Mouse (Mus musculus): ENCODE data around the gene Olfr890.
"Not testable (repeated sequence)": the region's sequence is repeated elsewhere in the genome, so short reads cannot be mapped to it uniquely, and the experiment has no call there.

Olfr890 gene

GRCm38 (mm10) chr9:38142217-38142616 lies at the start of gene Olfr890:
Gene Olfr890 (plus strand): TSS chr9:38142517.
- no peak for DNase-seq

- no peak for DNase-seq
These were observed 34.5 kb upstream of the Olfr890 start, which contains the start of gene Olfr888 for GRCm38 (mm10) chr9:38107828-38108227. Gene Olfr888 (plus strand): TSS chr9:38108128.

- DNase-seq, result no peak
These were observed 27.4 kb upstream of the Olfr890 start, which contains the start of gene Olfr889 for GRCm38 (mm10) chr9:38114898-38115297. Gene Olfr889 (plus strand): TSS chr9:38115198.

DNA sequence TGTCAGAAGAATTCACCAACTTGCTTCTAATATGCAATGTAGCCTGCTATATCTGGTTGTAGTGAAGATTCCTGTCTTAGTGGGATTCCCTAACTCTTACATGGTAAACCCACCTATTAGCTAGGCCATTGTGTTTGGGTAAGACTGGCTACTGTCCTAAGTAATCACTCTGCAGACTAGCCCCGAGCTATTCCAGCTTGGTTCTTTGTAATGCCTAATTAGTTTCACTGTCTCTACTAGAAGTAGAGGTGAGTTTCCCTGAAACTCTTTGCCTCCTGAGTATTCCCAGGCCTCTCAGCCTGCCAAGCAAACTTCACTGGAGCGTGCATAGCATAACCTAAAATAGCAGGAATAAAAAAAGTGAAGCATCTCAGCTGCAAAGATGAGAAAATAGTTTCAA lies 26.0 kb downstream of the Olfr890 start:
- not testable (repeated sequence) for DNase-seq

DNA sequence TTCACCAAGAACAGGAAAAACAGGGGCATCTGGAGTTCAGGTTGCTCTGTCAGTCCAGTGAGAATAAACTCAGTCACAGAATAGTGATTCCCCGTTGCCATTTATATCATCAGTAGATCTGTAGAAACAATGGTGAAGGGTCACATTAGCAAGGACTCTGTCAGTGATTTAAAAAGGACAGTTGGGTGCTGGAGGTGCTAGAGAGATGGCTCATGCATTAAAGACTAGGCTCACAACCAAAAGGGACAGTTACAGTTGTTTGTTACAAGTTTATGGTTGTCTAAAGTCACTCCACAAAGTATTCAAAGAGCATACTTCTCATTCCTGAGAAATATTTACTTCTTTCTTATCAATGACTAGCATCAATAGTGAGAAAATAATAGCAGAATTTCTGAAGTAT lies 38.4 kb downstream of the Olfr890 start, which contains the start of gene Olfr891:
Olfr891 (minus strand) TSS at position 101 of the 400 bp plus-strand sequence.
- DNase-seq, result no peak

Data from thymus, postnatal 14 days (tissue).